Mouse (Mus musculus): Measurements from ENCODE around the gene Spg21.
A peak's percentile ranks its signal among the peaks of the same experiment; 100 is the strongest.

Gene Spg21

DNA sequence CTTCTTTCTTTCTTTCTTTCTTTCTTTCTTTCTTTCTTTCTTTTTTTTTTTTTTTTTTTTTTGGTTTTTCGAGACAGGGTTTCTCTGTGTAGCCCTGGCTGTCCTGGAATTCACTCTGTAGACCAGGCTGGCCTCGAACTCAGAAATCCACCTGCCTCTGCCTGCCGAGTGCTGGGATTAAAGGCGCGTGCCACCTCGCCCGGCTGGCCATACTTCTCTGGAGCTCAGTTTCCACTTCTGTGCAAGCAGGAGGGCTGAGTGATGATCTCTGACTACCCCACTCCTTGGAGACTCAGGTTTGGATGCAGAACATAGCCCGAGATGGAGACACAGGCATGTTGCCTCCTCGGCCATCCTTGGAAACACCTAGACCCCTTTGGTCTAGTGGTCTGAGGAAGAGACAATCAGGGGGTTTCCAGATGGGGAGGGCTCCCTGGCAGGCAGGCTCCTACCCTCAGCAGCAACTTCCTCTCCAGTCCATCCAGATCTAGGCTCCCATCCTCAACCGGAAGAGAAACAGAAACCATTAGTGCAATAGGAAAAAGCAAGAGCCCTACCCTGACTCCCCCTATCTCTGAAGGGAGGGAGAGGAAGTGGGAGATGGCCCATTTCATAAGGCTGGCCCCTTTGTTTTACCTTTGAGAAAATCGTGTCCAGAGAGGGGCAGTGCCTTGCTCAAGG lies 75.2 kb downstream of the Spg21 start:
- DNase-seq (ENCODE audit: low read depth) = peak; percentile 53

DNA sequence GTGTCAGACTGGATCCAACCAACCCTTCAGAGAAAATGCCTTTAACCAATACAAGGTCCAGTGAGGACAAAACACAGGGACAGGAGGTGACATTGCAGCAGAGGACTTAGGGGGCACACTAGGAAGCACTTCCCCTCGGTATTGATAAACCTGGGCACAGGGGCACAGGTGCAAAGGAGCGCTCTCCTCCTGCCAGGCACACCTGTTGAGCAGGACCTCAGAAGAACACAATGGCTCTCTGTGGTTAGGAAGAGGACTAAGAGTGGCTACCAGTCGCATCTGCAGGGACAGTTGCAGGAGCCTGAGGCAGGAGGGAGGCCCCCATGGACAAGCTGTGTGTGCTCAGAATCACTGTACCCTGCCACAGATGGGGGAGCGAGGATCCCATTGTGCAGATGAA lies 75.7 kb downstream of the Spg21 start:
- no peak for DNase-seq (ENCODE audit: low read depth)

All from naive thymus-derived CD4-positive, alpha-beta T cell, adult 2 months (primary cell).